Mouse (Mus musculus): ENCODE results near the gene Elob.

DNA sequence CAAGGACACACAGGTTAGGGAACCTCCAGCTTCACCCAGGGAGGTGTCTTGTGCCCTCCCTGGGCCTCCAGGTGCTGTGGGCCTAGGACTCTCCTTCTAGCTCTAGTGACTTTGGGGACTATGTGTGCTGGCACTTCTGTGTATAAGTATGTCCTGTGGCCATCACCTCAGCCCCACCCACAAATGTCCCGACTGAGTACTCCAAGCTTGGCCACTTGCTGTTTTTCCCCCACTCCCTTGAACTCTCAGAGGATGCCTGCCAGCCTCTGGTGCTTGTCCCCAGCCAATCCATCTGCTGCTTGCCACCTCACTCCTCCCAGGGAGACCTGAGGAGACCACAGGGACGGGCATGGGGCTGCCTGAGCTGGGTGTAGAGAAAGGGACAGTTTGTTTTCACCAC lies 50.5 kb downstream of the Elob start:
- TF ChIP-seq POLR2A (IDR thresholded peaks at IDR 0.05; ENCODE audit: extremely low read depth, insufficient read depth, low read length), result no peak
- no peak for TF ChIP-seq CTCF (IDR thresholded peaks at IDR 0.05; ENCODE audit: extremely low read depth, insufficient read depth, low read length)
